Mouse (Mus musculus) embryonic fibroblast, embryonic 13.5 days (primary cell): ENCODE results near the gene Urad. TPM values are rescaled to one million over a fixed set of nuclear protein-coding genes. Genes with fewer than 3 reads are reported as not detected.

Experiments used
- H3K27ac ChIP-seq: 2 replicates; pipeline ENCODE4 v1.5.1; 2012; ENCODE audit warnings: low read length, control low read depth, inconsistent platforms; ENCODE audit not compliant: insufficient read depth
- H3K4me1 ChIP-seq: 2 replicates; pipeline ENCODE4 v1.6.1; 2011; ENCODE audit warnings: low read length; ENCODE audit not compliant: control insufficient read depth, insufficient read depth
- H3K4me3 ChIP-seq: 2 replicates; pipeline ENCODE4 v1.5.1; 2011; ENCODE audit warnings: mild to moderate bottlenecking, control low read depth, low read length; ENCODE audit not compliant: insufficient read depth
- CTCF ChIP-seq: IDR thresholded peaks from 2 replicates; pipeline ENCODE4 v1.5.1; 2011; ENCODE audit warnings: mild to moderate bottlenecking, control low read depth, low read length, moderate library complexity, borderline replicate concordance; ENCODE audit not compliant: insufficient read depth
- POLR2A ChIP-seq: IDR thresholded peaks from 2 replicates; pipeline ENCODE4 v1.6.1; 2011; ENCODE audit warnings: low read depth, mild to moderate bottlenecking, control low read depth, low read length, moderate library complexity
- polyA plus RNA-seq: library from polyadenylated mRNA; stranded (reverse); fragments of >200 nt; gene quantifications from 2 replicates; pipeline ENCODE4 v1.2.4, GENCODE M21; 2011; ENCODE audit warnings: low read depth; ENCODE audit not compliant: missing spikeins, insufficient read length

The Urad gene
- polyA plus RNA-seq, 1 experiment = not detected

DNA sequence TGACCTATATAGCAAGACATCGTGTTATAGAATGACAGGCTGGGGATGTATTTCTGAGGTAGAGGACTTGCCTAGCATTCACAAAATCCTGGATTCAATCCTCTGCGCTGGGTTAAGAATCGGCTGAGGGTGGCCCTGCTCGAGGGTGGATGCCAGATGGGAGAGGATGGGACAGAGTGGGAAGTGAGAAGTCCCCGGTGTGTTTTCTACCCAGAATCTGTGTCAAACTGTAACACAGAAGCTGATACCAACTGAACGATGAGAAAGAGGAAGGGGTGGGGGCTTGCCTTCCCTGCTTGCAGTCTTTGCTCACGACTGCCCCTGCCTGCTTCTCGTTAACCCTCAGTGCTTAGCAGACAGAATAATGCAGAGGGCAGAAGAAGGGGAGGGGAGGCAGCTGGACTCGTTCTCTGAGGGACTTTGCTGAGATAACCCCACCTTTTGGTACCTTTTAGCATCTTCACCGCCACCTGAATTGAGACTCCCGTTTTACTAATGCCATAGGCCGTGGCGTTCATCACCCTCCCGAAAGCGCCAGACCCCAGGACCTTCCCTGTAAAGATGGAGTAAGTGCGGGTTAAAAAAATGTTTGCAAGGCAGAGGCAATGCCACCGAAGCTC is 32.0 kb upstream of the Urad start:
- Histone ChIP-seq H3K4me1 (no peaks in the 10 kb centered on the region), H3K27ac (no peak overlapping the region), H3K4me3 (no peak overlapping the region)
- no peak for TF ChIP-seq POLR2A
- TF ChIP-seq CTCF = no peak

DNA sequence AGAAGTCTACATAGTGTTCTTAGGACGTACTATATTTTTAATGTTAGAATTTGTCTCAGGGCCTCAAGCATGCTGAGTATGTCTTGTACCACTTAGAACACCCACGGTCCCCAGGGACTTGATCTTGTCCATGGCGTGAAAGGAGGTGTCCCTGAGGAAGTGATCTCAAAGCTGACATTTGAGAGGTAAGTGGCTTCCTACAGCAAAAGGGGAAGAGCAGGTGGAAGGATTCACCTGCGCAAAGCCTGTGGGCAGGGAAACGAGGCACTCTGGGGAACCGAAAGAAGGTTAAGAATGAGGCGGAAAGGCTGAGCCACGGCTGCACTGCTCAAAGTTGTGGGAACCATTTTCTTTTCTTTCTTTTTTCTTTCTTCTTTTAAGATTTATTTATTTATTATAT is 29.7 kb upstream of the Urad start:
- Histone ChIP-seq H3K4me1 (no peaks in the 10 kb centered on the region), H3K27ac (no peak overlapping the region), H3K4me3 (no peak overlapping the region)
- no peak for TF ChIP-seq POLR2A
- TF ChIP-seq CTCF = no peak

DNA sequence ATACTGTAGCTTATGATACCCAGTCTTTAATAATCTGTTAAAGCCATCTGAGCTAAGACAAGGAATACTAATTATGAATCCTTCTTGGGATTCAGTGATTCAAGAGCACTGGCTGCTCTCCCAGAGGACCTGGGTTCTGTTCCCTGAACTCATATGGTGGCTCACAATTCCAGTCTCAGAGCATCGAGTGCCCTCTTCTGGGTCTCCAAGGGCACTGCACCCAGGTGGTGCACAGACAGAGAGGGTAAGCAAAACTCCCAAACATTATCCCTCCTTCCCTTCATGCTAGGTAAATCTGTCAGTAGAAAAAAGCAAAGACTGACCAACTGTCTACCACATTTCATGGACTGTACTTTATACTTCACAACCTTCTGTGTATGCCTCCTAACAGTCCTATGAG is 23.7 kb upstream of the Urad start:
- TF ChIP-seq POLR2A (no peak), CTCF (no peak)
- Histone ChIP-seq H3K4me1 (no peaks in the 10 kb centered on the region), H3K4me3 (no peak overlapping the region), H3K27ac (no peak overlapping the region)

DNA sequence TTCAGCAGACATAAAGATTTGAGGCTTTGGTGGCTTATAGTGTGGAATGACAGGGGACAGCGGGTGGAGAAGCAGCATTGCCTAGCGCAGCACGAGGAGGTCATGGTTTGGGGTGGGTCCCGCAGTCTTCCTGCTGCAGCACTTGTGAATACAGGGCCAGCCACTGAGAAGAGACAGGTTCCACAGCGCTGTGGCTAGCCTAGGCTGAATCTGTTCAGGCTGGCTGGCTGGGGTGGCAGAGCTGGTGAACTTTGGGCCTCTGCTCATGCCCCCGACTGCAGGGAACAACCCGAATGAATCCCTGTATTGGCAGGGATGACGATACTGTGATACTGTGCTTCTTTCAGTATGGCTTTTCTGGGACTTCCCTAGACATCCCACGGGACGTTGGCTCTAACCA is 21.7 kb upstream of the Urad start:
- H3K4me1 ChIP-seq = no peaks in the 10 kb centered on the region
- no peak overlapping the region for H3K27ac ChIP-seq
- H3K4me3 ChIP-seq = no peak overlapping the region
- TF ChIP-seq POLR2A (no peak), CTCF (no peak)

DNA sequence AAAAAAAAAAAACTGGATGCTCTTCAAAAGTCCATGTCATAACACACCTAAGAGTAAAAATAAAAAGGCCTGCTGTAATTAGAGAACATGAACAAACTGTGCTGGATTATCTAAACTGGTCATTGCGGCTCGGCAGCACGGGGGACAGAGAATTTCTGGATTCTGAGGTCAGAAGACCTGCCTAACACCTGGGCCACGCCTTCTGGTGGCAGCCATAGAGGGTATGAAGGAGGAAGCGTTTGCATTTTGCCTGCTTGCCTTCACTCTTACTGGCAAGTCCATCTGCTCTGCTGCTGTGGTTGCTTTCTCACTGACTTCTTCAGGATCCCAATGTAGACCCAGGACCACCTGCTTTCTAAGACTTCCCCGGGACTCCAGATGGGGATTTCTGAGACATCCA is 20.7 kb upstream of the Urad start:
- TF ChIP-seq CTCF = no peak
- TF ChIP-seq POLR2A = no peak
- no peaks in the 10 kb centered on the region for H3K4me1 ChIP-seq
- no peak overlapping the region for H3K27ac ChIP-seq
- H3K4me3 ChIP-seq = no peak overlapping the region

DNA sequence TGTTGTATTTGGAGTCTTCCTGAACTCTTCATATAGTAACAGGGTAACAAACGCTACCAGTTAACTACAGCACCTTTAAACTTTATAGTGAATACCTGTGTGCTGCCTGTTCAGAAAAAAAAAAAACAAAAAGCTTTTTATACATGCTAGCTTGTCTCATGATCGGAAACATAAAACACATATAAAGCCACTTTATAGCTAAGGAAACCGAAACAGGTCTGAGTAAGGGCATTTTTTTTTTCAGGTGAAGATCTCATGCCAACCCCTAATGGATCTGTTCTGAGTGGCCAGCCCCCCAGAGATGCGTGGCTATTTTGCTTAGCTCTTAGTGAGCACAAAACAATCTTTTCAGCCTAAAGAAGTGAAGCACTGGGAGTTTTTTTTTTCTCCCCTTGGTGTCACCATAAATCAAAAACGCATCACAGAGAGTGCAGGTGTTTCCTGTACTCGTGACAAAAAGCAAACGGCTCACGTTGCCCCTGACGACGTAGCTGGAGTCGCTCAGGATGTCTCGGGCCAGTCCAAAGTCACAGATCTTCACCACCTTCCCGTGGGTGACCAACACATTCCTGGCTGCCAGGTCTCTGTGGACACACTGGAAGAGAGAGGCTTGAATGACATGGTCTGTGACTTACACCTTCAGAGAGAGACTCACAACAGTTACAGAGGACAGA is 18.6 kb upstream of the Urad start:
- Histone ChIP-seq H3K4me1 (no peaks in the 10 kb centered on the region), H3K4me3 (no peak overlapping the region), H3K27ac (no peak overlapping the region)
- TF ChIP-seq CTCF (no peak), POLR2A (no peak)

DNA sequence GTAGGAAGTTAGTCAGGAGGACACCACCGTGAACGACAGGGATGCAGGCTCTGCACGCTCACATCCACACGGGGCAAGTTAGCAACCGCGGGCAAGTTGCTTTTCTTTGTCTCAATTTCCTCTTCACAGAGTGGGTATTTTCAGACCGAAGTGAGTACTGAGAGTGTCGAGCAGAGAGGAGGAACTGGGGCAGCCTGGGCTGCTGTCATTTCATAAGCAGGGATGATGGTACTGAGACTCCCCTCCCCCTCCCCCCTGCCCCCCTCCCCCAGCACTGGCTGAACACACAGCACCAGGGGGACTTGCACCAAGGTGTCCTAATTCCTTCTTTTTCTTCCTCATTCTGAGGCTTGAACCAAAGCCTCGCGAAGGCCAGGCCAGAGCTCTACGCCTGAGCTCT is 17.3 kb upstream of the Urad start:
- TF ChIP-seq POLR2A (no peak), CTCF (no peak)
- Histone ChIP-seq H3K4me3 (no peak overlapping the region), H3K27ac (no peak overlapping the region), H3K4me1 (no peaks in the 10 kb centered on the region)

DNA sequence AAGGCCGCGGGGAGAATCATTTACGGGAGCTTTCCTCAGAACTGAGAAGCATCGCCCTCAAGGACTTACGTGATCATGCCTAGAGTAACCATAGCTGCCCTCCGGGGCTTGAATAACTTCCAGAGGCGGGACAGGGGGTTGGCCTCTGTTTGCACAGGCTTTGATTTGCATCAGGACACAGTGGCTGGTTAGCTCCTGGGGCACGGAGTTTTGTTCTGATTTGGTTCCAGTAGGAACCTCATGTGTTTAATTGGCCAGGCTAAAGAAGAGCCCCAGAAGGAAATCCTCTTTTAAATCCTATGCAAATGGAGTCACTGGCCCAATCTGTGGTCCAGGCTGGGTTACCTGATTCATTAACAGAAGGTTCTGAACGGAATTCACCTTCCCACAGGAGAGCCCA is 16.7 kb upstream of the Urad start:
- Histone ChIP-seq H3K4me1 (no peaks in the 10 kb centered on the region), H3K4me3 (no peak overlapping the region), H3K27ac (no peak overlapping the region)
- TF ChIP-seq POLR2A (no peak), CTCF (no peak)

DNA sequence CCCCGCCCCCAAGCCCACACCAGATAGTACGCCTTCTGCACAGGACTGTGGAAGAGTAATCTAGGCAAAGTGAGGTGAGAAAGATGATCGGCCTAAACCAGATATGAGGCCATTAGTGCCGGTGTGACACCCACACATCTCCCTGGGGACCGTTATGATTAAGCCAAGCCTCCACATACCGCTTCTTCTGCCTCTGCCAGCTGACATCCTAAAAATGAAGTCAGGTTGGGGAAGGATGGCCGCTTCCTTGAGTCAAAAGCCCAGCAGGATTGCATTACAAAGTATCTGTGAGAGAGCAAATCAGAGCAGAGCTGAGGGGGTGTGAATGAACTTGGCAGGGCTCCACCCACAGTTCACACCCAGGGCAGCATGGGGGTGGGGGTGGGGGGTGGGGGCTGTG is 10.5 kb upstream of the Urad start:
- no peak overlapping the region for H3K4me3 ChIP-seq
- no peak overlapping the region for H3K27ac ChIP-seq
- TF ChIP-seq CTCF (no peak), POLR2A (no peak)
- H3K4me1 ChIP-seq = no peaks in the 10 kb centered on the region

DNA sequence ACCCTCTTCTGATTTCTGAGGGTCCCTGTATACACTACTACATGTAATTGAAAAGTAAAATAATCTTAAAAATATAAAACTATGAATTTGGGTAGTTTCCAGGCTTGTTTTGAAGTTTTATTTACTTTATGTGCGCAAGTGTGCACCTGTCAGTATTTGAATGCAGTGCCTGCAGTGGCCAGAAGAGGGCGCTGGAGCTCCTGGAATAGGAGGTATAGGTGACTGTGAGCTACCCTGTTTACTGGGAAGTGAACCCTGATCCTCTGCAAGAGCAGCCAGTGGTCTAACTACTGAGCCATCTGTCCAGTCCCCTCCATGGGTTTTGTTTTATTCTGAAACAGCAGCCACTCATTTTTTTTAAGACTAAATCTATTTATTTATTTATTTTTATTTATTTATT is 9.3 kb upstream of the Urad start:
- Histone ChIP-seq H3K27ac (no peak overlapping the region), H3K4me1 (no peaks in the 10 kb centered on the region), H3K4me3 (no peak overlapping the region)
- TF ChIP-seq POLR2A (no peak), CTCF (peak; percentile 54; the same call in 1 of the 2 replicates)
